Mouse (Mus musculus) ES-E14 (cell line): ENCODE data around the gene Gm28374.
A peak's percentile ranks its signal among the peaks of the same experiment; 100 is the strongest.

ENCODE experiments used
- CHD2 ChIP-seq: IDR thresholded peaks from 2 replicates; pipeline ENCODE4 v1.6.1; 2014; ENCODE audit warnings: mild to moderate bottlenecking, low read depth, low read length, inconsistent platforms
- HCFC1 ChIP-seq: IDR thresholded peaks from 2 replicates; pipeline ENCODE4 v1.6.1; 2012; ENCODE audit warnings: low read length, inconsistent platforms, borderline replicate concordance; ENCODE audit not compliant: insufficient read depth
- MAFK ChIP-seq: IDR thresholded peaks from 2 replicates; pipeline ENCODE4 v1.6.1; 2014; ENCODE audit warnings: mild to moderate bottlenecking, low read depth, low read length, inconsistent platforms; ENCODE audit not compliant: insufficient read depth

DNA sequence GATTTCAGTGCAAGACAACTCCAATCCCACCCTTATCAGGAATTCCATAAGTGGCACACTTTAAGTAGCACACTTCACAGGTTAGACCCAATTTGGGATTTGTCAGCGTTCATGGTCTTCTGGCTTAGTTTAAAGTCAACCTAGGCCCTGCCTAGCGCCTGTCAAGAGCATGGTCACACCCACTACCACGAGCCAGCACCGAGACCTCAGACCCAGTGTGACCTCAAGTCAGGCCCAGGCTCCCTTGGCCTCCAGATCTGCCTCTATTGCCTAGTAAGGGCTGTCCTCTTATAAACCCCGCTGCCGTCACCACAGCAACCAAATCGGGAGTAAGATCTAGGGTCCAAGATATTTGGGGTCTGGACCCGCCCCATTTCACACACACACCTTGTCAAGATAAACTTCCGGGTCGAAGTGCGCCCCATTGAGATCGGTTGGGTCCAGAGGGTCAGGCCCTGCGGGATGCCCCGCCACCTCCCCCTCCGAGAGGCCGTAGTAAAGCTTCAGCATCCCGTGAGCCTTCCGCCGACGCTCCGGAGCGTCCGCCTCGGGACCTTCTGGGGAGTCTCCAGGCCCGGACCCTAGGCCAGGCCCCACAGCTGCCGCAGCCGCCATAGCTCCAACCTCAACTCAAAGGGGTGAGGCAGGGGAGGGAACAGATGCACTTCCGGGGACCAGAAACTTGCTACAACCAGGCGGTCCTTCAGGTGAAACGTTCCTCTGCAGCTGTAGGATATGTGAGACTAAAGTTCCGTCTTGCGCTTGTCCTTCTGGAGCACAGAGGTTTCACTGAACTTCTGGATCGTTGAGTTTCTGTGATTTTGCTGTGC is 5.3 kb downstream of the Gm28374 start, which contains the start of gene Vps51:
- TF ChIP-seq HCFC1 (peak; percentile 89), CHD2 (peak; percentile 87), MAFK (no peak)
